Mouse (Mus musculus): ENCODE results near the gene Nup107. TPM values are rescaled to one million over a fixed set of nuclear protein-coding genes. Genes with fewer than 3 reads are reported as not detected.

Nup107 gene
- total and polyA plus RNA-seq, 3 experiments, result 47.7 to 97.0 (median 82.0) TPM

DNA sequence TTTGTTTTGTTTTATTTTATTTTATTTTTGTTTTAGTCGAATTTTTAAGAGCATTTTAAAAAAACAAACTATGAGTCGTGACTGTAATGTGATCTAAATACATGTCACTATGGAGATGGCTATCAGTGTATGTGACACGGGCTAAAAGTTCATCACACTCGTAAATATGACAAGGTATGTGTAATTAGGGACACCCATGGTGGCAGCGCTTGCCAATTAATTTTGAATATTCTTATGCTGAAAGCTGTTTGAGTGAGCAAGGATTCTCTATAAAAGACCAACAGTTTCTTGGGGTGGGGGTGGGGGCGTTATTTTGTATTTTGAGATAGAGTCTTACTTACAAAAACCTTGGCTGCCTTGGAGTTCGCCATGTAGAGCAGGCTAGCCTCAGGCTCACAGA is 66.8 kb downstream of the Nup107 start:
- Histone ChIP-seq H3K27ac (ENCODE audit: insufficient read depth, low read depth) (no peak overlapping the region), H3K27me3 (replicated peaks) (no peaks in the 10 kb centered on the region), H3K9me3 (replicated peaks; ENCODE audit: low read length) (no peaks in the 10 kb centered on the region), H3K4me1 (ENCODE audit: control insufficient read depth in 1 of 2, insufficient read depth in 2 of 2) (peaks cover 0 to 11% of the 10 kb centered on the region in 2 experiments; a peak in 3 of 4 replicates), H3K36me3 (replicated peaks in 1 of 2; ENCODE audit: control insufficient read depth in 1 of 2, insufficient read depth in 1 of 2, low read length in 1 of 2) (no peaks in the 10 kb centered on the region), H3K79me2 (replicated peaks; ENCODE audit: control insufficient read depth, extremely low read depth, insufficient read depth, poor library complexity, severe bottlenecking) (no peaks in the 10 kb centered on the region), H3K4me3 (replicated peaks in 1 of 3; ENCODE audit: low read depth in 2 of 3, low read length in 2 of 3, poor library complexity in 1 of 3) (no peak overlapping the region), H3K4me2 (ENCODE audit: insufficient read depth, low read depth, poor library complexity, severe bottlenecking) (no peak overlapping the region), H3K9ac (ENCODE audit: insufficient read depth, low read depth) (no peak overlapping the region)
- TF ChIP-seq IRF4 (IDR thresholded peaks at IDR 0.05; ENCODE audit: low read depth, low read length) (no peak), USF2 (conservative IDR thresholded peaks at IDR 0.05; ENCODE audit: low read depth, low read length) (no peak), ELF1 (IDR thresholded peaks at IDR 0.05; ENCODE audit: low read depth, low read length) (no peak), EP300 (IDR thresholded peaks at IDR 0.05; ENCODE audit: low read length) (no peak), MAX (IDR thresholded peaks at IDR 0.05; ENCODE audit: low read length) (no peak), USF1 (IDR thresholded peaks at IDR 0.05; ENCODE audit: low read depth, low read length) (no peak), TCF12 (IDR thresholded peaks at IDR 0.05; ENCODE audit: low read depth, low read length) (no peak), ZNF384 (IDR thresholded peaks at IDR 0.05; ENCODE audit: low read depth, low read length) (no peak), JUND (conservative IDR thresholded peaks at IDR 0.05; ENCODE audit: low read depth, low read length) (no peak), HCFC1 (IDR thresholded peaks at IDR 0.05; ENCODE audit: low read depth, low read length) (no peak), MYC (IDR thresholded peaks at IDR 0.05; ENCODE audit: low read depth, low read length) (no peak), ZMIZ1 (IDR thresholded peaks at IDR 0.05; ENCODE audit: low read depth, low read length) (no peak), MXI1 (IDR thresholded peaks at IDR 0.05; ENCODE audit: low read depth, low read length) (no peak), NRF1 (IDR thresholded peaks at IDR 0.05; ENCODE audit: low read depth, low read length) (no peak), JUN (IDR thresholded peaks at IDR 0.05; ENCODE audit: insufficient read depth, low read depth, low read length) (no peak), BHLHE40 (IDR thresholded peaks at IDR 0.05; ENCODE audit: low read depth, low read length) (no peak), NELFE (IDR thresholded peaks at IDR 0.05; ENCODE audit: low read depth, low read length) (no peak), MAZ (IDR thresholded peaks at IDR 0.05; ENCODE audit: low read depth, low read length) (no peak), SIN3A (IDR thresholded peaks at IDR 0.05; ENCODE audit: low read length) (no peak), RAD21 (IDR thresholded peaks at IDR 0.05; ENCODE audit: low read depth, low read length) (no peak)
- in situ Hi-C loops (cut with MboI; ENCODE audit: low pct_ligation_motif_present, low pct_unique_long_range_greater_than_20kb, low sequenced_read_pairs) (no loop called here), dilution Hi-C loops (cut with MboI; ENCODE audit: extremely low pct_ligation_motif_present, extremely low pct_unique_long_range_greater_than_20kb, low sequenced_read_pairs) (no loop called here)
- no peak for DNase-seq (ENCODE audit: extremely low read depth)

DNA sequence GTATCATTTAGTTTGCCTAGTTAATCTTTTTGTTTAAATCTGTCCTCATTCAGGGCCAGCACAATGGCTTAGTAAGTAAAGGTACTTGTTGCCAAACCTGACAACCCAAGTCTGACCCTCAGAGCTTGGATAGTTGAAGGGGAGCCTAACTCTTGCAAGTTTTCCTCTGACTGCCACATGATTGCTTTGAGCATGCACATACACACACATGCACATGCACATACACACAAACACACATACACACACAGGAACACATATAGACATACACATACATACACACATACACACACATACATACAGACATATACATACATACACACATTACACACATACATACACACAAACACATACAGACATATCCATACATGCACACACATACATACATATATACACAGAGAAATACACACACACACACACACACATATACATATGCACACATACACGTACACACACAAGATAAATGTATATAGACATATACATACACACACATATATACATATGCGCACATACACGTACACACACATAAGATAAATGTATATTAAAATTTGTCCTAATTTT is 67.6 kb downstream of the Nup107 start:
- in situ Hi-C loops (cut with MboI; ENCODE audit: low pct_ligation_motif_present, low pct_unique_long_range_greater_than_20kb, low sequenced_read_pairs), result no loop called here
- H3K27me3 ChIP-seq (replicated peaks), result no peaks in the 10 kb centered on the region
- no peak overlapping the region for H3K27ac ChIP-seq (ENCODE audit: insufficient read depth, low read depth)
- no peak for DNase-seq (ENCODE audit: extremely low read depth)
- dilution Hi-C loops (cut with MboI; ENCODE audit: extremely low pct_ligation_motif_present, extremely low pct_unique_long_range_greater_than_20kb, low sequenced_read_pairs), result no loop called here
- H3K9ac ChIP-seq (ENCODE audit: insufficient read depth, low read depth), result no peak overlapping the region
- no peaks in the 10 kb centered on the region for H3K36me3 ChIP-seq (replicated peaks in 1 of 2; ENCODE audit: control insufficient read depth in 1 of 2, insufficient read depth in 1 of 2, low read length in 1 of 2)
- H3K79me2 ChIP-seq (replicated peaks; ENCODE audit: control insufficient read depth, extremely low read depth, insufficient read depth, poor library complexity, severe bottlenecking), result no peaks in the 10 kb centered on the region
- TF ChIP-seq ZMIZ1 (IDR thresholded peaks at IDR 0.05; ENCODE audit: low read depth, low read length) (no peak), NRF1 (IDR thresholded peaks at IDR 0.05; ENCODE audit: low read depth, low read length) (no peak), JUN (IDR thresholded peaks at IDR 0.05; ENCODE audit: insufficient read depth, low read depth, low read length) (no peak), E2F4 (IDR thresholded peaks at IDR 0.05; ENCODE audit: insufficient replicate concordance, low read depth, low read length) (no peak), ETS1 (conservative IDR thresholded peaks at IDR 0.05; ENCODE audit: low read depth, low read length) (no peak), ZKSCAN1 (IDR thresholded peaks at IDR 0.05; ENCODE audit: borderline replicate concordance, low read depth, low read length) (no peak), CTCF (conservative IDR thresholded peaks at IDR 0.05 in 1 of 2, IDR thresholded peaks at IDR 0.05 in 1 of 2; ENCODE audit: low read depth in 2 of 2, low read length in 2 of 2) (no peak), ELF1 (IDR thresholded peaks at IDR 0.05; ENCODE audit: low read depth, low read length) (no peak), USF1 (IDR thresholded peaks at IDR 0.05; ENCODE audit: low read depth, low read length) (no peak), MEF2A (IDR thresholded peaks at IDR 0.05; ENCODE audit: borderline replicate concordance, low read depth, low read length) (no peak), GABPA (IDR thresholded peaks at IDR 0.05; ENCODE audit: insufficient replicate concordance, low read depth, low read length) (no peak), BHLHE40 (IDR thresholded peaks at IDR 0.05; ENCODE audit: low read depth, low read length) (no peak), ZC3H11A (IDR thresholded peaks at IDR 0.05; ENCODE audit: low read depth, low read length) (no peak), TBP (conservative IDR thresholded peaks at IDR 0.05; ENCODE audit: low read depth, low read length) (no peak), POLR2AphosphoS2 (IDR thresholded peaks at IDR 0.05; ENCODE audit: low read depth, low read length) (no peak), TCF12 (IDR thresholded peaks at IDR 0.05; ENCODE audit: low read depth, low read length) (no peak), ZNF384 (IDR thresholded peaks at IDR 0.05; ENCODE audit: low read depth, low read length) (no peak)
- H3K4me1 ChIP-seq (ENCODE audit: control insufficient read depth in 1 of 2, insufficient read depth in 2 of 2), result peaks cover 0 to 16% of the 10 kb centered on the region in 2 experiments; a peak in 3 of 4 replicates
- no peak overlapping the region for H3K4me3 ChIP-seq (replicated peaks in 1 of 3; ENCODE audit: low read depth in 2 of 3, low read length in 2 of 3, poor library complexity in 1 of 3)
- H3K9me3 ChIP-seq (replicated peaks; ENCODE audit: low read length), result no peaks in the 10 kb centered on the region
- H3K4me2 ChIP-seq (ENCODE audit: insufficient read depth, low read depth, poor library complexity, severe bottlenecking), result no peak overlapping the region

Data from CH12.LX (cell line).